Mouse (Mus musculus): Measurements from ENCODE around the gene Tnip1.
A peak's percentile ranks its signal among the peaks of the same experiment; 100 is the strongest.
"Not testable (repeated sequence)": the region's sequence is repeated elsewhere in the genome, so short reads cannot be mapped to it uniquely, and the experiment has no call there.

Tnip1 gene

DNA sequence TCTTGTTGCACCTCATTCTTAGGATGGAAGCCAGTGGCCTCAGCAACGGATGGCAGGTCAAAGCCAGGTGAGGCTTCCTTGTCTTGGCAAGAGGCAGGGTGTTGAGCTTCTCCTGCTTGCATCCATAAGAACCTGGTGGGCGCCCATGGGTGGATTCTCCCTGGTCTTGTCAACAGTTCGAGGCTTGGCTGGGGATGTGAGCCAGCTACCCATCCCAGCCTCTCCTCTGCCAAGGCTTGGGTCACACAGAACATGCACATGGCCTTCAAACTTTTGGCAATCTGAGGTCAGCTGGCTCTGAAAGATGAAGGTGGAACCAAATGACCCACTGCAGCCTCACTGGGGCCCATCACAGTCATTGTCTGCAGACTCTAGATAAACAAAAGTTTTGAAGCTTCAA is 51.5 kb downstream of the Tnip1 start:
- no peak for DNase-seq (ENCODE audit: low spot score in 2 of 2)

DNA sequence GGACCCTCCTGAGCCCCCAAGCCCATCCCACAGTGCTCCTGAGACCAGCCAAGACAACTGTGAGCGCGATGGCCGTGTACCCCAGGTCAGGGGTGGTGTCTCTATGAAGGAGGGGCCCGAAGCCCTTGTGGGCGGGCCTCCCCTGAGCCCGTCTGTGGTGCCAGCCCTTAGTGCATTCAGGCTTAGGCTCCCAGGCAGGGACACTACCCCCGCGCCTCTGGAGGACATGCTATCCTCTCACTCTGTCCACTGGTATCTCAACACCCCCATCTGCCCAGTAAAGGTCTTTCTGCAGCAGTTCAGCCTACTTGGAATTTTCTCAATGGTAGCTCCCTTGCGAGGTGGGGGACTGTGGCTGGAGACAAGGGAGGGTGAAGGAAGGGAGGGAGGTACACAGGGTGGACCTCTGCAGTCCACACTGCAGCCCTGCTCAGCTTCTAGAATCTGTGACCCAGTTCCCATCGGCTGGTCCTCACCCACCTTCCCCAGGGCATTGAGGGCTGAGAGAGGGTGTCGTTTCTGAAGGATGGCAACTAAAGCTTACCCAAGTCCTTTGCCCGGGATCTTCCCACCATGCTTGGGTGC is 52.5 kb downstream of the Tnip1 start:
- no peak for DNase-seq (ENCODE audit: low spot score in 2 of 2)

DNA sequence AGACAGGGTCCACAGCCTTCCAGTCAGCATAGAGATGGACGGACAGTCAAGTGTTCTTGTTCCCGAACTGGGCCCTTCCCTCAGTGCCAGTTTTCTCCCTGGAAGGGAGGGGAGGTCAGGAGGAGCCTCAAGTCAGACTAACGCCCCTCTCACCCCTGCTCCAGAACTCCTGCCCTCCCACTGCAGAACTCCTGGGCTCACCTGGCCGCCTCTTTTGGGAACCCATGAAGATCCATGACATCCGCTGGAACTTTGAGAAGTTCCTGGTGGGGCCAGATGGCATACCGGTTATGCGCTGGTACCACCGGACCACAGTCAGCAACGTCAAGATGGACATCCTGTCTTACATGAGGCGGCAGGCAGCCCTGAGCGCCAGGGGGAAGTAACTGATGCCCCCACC is 53.4 kb downstream of the Tnip1 start:
- DNase-seq (ENCODE audit: low spot score in 2 of 2), result no peak

DNA sequence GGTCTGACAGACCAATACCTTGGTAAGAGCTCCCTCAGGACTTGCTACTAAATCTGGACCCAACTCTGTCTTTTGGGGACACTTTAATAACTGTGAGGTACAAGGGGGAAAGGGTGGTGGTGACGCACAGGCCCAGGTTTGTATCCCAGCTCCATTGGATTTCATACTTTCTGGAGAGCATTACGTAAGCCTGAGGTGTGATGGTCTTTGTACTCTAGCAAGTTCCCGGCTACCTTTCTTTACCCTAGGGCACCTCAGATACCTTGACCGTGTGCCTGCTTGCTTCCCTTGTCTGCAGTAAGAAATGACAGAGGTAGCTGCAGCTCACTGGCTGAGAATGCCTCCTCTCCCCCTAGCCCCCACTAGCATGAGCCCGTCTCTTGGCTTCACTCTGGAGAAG is 55.5 kb downstream of the Tnip1 start:
- no peak for DNase-seq (ENCODE audit: low spot score in 2 of 2)

DNA sequence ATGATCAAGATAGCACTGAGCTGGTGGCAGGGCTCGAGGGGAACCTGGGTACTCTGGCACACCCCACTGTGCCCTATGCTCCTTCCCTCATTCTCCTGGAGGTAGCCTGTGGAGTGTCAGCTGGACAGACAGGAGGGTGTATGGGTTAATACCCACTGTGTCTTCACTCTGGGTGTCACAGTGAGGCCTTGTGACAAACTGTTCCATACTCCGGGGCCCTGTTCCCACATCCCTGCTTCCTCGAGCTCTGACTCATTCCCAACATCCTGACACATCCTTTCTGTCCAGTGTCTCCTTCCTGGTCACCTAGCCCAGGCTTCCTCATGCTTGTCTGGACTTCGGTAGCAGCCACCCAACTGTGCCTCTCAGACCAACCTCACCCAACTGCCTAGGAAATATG is 56.3 kb downstream of the Tnip1 start:
- no peak for DNase-seq (ENCODE audit: low spot score in 2 of 2)

DNA sequence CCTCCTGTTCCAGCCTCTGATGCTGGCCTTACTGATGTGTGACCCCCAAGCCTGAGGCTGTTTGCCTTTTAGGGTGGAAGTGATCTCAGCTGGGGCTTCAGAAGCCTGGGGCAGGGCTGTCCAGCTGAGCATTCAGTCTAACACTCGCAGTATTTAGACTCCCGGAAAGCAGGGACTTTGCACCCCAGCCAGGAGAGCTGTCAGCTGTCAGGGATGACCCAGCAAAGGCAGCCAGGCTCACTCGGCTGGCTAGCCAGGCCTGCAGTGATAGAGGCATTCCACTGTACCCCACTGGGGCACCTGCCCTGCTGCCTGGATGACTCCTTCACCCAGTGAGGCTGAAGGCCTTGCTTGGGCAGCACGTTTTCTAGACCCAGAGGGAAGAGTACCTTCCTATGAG is 56.8 kb downstream of the Tnip1 start:
- no peak for DNase-seq (ENCODE audit: low spot score in 2 of 2)

DNA sequence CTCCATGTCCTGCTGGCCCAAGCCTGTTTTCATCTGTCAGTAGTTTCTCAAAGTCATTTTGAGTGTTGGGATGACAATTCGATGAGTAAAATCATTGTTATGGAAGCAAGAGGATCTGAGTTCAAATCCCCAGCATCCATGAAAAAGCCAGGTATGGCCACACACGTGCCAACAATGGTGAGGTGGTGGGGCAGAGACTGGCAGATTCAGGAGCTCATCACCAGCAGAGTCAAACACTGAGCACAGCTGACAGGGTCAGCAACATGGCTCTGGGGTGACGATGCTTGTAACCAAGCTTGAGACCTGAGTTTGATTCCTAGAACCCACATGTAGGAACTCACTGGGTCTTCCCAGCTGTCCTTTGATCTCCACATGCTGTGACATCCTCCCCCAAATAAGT is 57.6 kb downstream of the Tnip1 start:
- no peak for DNase-seq (ENCODE audit: low spot score in 2 of 2)

DNA sequence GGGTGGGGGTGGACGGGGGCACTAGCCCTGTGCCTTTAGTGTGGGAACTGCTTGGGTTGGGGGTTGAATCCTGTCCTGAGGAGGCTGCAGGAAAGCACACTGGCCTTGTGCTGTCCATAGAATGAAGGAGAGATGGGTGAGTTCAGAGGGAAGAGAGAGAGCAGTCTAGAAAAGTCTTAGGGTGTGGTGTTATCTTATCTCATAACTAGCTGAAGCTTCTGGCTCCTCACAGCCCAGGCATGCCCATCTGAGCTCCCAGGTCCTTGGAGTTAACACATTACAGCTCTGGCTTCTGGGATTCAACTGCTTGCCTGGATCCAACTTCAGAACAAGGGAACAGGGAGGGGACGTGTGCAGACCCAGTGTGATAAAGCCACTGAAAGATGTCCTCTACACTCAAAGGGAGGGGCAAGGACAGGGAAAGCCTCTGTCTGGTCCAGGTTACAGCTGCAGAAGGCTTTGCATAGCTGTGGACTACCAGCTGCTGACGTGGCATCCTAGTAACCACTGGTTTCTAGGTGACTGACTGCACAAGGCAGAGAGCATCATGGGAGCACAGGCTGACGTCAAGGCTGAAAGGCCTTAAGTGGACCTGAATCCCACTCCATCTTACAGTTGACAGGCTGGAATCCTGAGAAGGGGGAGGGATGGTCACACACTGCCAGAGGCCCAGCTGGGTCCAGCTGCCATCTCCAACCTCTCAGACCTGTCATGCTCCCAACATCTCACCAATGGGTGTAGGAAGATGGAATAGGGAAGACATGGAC is 58.6 kb downstream of the Tnip1 start:
- no peak for DNase-seq (ENCODE audit: low spot score in 2 of 2)

DNA sequence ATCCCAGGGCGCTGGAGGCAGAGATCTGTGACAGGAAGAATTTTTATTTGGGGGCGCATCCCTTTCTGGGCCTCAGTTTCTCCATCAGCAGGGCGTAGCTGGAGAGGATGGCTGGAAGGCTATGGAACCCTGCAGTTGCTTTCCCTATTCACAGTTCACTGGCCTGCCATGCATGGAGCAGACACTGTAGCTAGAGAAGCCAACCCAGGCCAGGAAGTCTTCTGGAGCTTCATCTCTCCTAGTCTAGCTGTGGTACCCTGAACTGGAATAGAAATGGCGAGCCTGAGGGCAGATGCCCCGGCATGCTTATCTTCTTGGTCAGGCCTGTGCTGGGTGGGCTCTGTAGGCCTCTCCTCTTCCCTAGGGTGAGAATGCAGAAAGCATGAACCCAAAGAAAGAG is 59.4 kb downstream of the Tnip1 start:
- DNase-seq (ENCODE audit: low spot score in 2 of 2), result no peak

DNA sequence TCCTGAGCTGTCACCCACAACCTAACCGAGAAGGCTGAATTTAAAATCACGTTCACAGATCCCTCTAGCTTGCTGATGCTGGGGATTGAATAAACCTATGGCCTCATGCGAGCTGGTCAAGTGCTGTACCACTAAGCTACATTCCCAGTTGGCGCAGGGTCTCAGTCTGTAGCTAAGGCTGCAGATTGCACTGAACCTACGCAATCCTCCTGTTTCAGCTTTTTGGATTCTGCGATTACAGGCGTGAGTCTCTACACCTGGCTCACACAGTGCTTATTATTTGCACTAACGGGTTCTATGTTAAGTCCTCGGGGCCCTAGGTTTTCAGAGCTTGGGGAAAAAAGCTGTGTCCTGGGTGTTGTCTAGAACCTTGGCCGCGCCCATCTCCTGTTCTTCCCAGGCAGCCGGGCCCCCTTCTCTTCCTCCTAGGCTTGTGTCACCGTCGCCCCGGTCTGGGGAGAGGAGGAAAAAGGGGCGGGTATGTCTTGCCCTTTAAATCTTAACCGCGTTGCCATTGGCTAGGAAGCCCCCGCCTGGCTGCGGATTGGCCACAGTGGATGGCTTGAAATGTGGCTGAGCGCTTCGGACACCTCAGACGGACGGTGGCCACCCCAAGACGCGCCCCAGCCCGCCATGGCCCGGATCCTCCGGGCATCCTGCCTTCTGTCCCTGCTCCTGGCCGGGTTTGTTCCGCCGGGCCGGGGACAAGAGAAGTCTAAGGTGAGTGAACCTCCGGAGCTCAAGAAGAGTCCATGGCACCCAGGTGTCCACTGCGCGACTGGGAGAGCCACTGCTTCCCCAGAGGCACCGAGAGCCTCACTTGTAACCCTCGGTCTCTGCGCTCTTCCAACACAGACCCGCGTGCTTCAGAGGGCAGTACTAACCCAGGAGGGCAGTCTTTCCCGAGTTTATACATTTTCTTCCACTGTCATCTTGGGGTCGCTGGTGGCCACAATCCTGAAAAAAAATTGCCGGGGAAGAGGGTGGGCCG is 60.1 kb downstream of the Tnip1 start, which contains the start of gene Gpx3:
Gpx3 (plus strand) TSS at position 121 of the 991 bp plus-strand sequence.
- peak; percentile 12 to 18 for DNase-seq (ENCODE audit: low spot score in 2 of 2)

DNA sequence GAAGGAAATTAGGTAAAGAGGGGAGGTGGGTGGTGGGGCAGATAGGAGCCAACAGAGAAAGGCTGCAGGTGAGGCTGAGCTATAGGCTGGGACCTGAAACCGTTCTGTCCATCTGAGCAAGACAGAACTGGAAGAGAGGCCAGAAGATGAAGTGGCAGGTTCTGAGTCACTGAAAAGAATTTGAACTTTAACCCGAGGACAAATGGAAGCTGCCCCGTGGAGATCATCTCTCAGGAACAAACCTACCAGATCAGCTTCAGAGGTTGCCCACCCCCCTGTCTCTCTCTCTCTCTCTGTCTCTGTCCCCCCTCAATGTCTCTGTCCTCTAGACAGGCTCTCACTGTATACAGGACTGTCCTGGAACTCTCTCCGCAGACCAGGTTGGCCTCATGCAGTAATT is 63.1 kb downstream of the Tnip1 start:
- no peak for DNase-seq (ENCODE audit: low spot score in 2 of 2)

DNA sequence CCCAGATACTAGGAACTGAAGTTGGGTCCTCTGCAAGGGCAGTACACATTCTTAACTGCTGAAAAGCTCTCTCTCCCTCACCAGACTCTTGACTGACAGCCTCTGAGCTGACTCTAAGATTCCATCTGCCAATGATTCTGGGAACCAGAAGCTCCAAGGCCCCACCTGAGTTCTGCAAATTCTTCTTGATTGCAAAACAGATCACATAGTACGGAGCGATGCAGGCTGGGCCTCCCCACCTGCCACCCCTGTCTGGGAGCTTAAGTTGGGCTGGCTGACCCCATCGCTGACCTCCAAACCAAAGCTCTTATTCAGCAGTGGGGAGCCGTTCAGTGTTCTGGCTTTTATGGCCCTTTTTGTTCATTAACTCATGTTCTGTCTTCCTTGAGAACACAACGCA is 65.2 kb downstream of the Tnip1 start:
- DNase-seq (ENCODE audit: low spot score in 2 of 2), result no peak

DNA sequence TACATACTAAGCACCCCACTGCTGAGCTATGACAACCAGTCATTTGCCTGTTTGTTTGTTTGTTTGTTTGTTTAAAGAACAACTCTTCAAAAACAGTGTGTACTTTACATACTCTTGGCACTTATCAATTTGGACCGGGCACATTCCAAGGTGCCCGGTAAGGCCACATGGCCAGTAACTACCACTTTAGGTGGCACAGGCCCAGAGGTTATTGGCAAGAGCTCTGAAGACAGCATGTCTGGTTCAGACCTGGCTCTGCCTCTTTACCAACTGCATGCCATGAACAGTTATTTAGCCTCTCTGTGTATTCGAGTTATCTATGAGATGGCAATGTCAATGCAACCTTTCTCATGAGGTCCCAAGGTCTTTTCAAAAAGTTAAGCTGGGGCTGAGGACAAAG is 66.1 kb downstream of the Tnip1 start:
- not testable (repeated sequence) for DNase-seq (ENCODE audit: low spot score in 2 of 2)

DNA sequence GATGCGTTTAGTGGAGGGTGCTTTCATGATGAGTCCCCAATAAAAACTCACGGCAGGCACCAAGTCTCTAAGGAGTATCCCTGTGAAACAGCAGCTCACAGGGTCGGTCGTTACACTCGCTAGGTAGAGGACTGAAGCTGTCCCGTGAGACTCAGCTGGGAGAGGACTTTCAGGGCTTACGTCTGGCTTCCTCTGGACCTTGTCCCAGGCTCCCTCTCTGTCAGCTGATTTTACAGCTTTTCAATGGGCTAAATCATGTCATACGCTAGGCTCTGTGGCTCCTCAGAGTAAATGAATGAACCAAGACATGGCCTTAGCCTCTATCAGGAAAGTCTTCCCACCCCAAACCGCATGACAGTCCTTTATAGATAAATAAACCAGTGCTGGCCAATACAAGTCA is 68.1 kb downstream of the Tnip1 start:
- no peak for DNase-seq (ENCODE audit: low spot score in 2 of 2)

DNA sequence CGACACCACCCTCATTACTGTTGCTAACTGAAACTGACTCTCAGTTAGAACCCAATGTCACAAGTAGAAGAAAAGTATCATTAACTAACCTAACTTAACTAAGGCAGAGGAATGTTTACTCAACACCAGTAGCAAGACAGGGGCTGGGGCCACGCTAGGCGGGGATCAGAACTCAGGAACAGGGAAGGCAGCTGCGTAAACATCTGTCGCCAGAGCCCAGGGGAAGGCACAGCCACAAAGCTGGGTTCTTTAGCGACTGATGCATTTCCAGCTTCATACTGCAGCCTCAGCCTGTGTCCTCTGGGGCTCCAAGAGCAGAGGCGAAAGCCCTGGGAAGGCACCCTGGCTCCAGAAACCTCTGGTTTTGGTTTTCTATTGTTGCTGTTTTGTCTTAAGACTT is 70.6 kb downstream of the Tnip1 start:
- no peak for DNase-seq (ENCODE audit: low spot score in 2 of 2)

DNA sequence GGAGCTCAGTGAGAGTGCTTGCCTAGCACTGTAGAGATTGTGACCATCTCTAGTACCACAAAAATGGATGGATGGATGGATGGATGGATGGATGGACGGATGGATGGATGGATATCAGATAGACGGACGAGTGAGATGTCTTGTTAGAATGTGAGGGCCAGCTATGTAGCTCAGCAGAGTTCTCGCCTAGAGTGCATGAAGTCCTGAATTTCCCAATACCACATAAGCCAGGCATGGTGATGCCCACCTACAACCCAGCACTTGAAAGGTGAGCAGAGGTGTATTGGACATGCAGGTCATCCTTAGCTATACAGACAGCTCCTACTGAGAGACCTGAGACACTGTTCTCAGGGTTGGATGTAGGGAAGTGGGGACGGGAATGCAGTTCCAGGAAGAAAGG is 71.4 kb downstream of the Tnip1 start:
- no peak for DNase-seq (ENCODE audit: low spot score in 2 of 2)

DNA sequence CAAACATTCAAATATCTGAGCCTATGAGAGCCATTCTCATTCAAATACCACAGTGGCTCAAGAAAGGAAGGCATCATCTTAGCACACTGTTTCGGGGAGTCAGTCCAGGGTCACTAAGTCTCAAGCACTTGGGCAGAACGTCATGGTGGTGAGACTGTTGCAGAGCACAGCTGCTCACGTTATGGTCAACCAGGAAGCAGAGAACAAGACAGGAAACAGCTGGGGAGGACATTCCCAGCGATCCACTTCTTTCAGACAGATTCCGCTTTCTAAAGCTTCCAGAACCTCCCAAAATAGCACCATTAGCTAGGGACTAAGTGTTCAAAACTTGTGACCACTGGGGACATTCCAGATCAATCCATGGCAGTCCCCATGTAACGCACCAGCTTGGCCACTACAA is 74.8 kb downstream of the Tnip1 start:
- DNase-seq (ENCODE audit: low spot score in 2 of 2), result no peak

DNA sequence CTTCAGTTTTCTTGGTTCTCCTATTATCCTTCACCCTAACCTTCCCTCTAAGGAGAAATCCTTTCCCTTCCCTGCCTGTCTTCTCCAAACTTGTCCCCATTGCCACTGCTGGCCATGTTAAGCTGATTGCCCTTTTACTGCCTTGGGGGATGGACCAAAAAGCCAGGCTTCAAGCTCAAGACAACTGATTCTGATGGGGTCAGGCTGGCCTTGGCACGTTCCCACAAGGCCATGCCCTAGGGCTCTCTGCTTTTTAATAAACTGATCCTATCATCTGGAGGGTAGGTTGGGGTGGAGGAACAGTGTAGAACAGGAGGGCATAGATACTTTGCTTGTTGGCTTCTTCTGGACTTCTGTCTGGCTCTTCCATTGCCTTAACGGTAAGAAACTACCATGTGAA is 77.3 kb downstream of the Tnip1 start:
- no peak for DNase-seq (ENCODE audit: low spot score in 2 of 2)

DNA sequence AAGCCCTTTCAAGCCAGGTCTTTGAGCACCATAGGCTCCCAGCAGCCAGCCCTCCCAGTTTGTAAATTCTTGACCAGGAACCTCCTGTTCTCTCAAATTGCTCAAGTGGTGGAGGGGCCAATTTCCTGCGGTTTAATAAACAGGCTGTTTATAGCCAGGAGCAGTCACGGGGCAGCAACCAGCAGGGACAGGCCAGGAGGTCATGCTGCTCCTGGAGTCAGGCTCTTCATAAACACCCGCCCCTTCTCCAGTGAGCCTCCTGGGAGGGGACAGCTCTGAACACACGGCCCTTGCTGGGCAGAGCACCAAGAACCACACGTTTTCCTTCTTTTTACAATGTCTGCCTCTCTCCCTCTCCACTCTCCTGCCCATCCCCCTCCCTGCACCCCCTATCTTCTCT is 77.8 kb downstream of the Tnip1 start:
- peak; percentile 41 to 44 for DNase-seq (ENCODE audit: low spot score in 2 of 2)

DNA sequence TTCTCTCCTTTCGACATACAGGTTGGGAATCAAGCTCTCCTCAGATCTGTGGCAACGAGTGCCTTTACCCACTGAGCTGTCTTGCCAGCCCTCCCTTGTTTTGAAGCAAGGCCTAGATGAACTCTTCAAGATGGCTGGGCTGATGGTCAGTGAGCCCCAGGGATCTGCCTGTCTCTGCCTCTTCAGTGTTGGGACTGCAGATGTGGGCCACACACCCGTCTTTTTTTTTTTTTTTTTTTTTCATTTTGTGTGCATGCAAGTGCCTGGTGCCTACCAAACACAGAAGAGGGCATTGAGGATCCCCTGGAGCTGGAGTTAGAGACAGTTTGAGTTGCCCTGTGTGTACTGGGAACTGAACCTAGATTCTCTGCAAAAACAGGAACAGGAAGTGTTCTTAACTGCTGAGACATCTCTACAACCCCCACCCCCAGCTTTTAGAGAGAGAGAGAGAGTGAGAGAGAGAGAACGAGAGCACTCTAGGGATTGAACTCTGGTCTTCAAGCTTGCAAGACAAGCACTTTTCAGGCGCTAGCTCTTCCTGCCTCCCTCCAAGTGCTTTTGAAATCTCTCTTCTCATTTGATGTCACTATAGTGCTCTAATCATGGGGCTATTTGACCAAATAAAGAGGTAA is 78.4 kb downstream of the Tnip1 start:
- DNase-seq (ENCODE audit: low spot score in 2 of 2), result peak; percentile 23 to 51

DNA sequence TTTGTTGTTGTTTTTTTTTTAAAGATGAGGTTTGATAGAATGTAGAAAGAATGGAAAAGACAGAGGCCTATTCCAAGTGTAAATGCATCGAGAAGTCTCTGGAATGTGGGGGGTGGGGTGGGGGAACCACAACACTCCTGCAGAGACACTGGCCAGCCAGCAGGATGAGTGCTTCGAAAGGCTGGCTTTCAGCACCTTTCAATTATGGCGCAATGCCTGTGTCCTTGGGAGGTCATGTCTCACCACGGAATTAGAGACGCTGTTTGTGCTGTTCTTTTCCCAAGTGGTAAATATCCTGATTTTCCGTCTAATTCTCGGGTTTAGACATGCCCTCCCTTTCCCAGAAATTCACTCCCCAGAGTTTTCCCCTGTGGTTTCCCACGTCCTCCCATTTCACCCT is 80.0 kb downstream of the Tnip1 start:
- no peak for DNase-seq (ENCODE audit: low spot score in 2 of 2)

DNA sequence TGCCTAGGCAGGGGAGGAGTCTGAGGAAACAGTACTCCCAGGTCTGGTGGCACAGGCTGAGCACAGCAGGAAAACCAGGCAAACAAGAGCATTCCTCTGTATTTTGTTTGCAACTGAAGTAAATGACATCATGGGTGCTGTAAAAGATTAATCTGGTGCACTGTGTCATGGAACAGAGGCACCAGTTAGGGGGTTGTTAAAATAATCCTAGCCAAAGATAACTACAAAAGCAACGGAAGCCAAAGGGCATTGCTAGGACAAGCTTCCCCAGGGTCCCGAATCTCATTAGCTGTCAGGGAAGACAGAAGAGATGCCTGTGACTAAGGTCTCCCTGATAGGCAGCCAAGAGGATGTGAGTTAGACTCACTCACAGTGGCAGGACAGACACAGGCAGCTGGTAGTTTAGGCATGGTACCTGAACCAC is 81.7 kb downstream of the Tnip1 start:
- no peak for DNase-seq (ENCODE audit: low spot score in 2 of 2)
